ENCODE assay signal across 24 mouse cellular contexts in the genomic region with DNA sequence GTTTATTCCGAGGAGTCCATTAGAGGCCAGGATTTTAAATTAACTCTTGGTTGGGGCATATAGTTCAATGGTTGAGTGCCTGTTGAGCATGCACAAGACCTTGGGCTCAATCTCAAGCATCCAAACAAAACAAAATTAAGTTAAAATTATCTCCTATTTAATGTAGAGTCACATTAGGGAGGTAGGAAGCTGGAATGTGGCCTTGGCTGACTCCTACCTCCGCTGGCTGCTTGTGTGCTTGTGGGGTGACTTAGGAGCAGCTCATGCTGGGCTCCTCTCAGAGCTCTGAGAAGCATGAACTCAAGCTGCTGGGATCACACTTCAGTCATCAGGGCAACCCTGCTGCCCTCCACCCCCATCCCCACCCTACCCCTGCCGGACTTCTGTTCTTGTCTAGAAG.
DNase-seq lines count a peak whose midpoint lies in the region; ATAC-seq and TF ChIP-seq lines count a peak whose summit lies in the region.
"Had no signal": no experiment of that assay in that cellular context is flagged by ENCODE, and none has a peak within 500 bp of the region (broad histone marks: within the 10 kb centered on the region; RNA-seq: fewer than 3 reads in every experiment).

No protein-coding gene starts in this region.

- no peak for TF ChIP-seq CTCF in stomach, postnatal 0 days (IDR thresholded peaks at IDR 0.05; ENCODE audit: low read depth)

- ATAC-seq in kidney, embryonic 15.5 days (replicated peaks; ENCODE audit: low FRiP score) = peak; percentile 22; the same call in 1 of the 2 replicates
- no peak for ATAC-seq in stomach, postnatal 0 days (ENCODE audit: low FRiP score, low TSS enrichment)
- ATAC-seq: CD4-positive, CD25-positive, alpha-beta regulatory T cell, adult 4 months; forebrain, embryonic 14.5 days; forebrain, postnatal 0 days had no signal

- H3K4me3 ChIP-seq in kidney, embryonic 15.5 days (replicated peaks) = no peak overlapping the region
- no peak overlapping the region for H3K4me3 ChIP-seq in stomach, postnatal 0 days (ENCODE audit: low read depth, low read length)
- H3K4me3 ChIP-seq: embryonic facial prominence, embryonic 12.5 days; embryonic facial prominence, embryonic 15.5 days; heart, embryonic 10.5 days; heart, embryonic 13.5 days had no signal

- no peak overlapping the region for H3K9ac ChIP-seq in kidney, embryonic 15.5 days
- H3K9ac ChIP-seq in stomach, postnatal 0 days (ENCODE audit: low read length) = no peak overlapping the region
- H3K9ac ChIP-seq: embryonic facial prominence, embryonic 12.5 days; embryonic facial prominence, embryonic 15.5 days; forebrain, postnatal 0 days; heart, embryonic 13.5 days; hindbrain, embryonic 14.5 days had no signal

- H3K4me2 ChIP-seq in kidney, embryonic 15.5 days = no peak overlapping the region
- no peak overlapping the region for H3K4me2 ChIP-seq in stomach, postnatal 0 days (replicated peaks; ENCODE audit: low read depth)
- H3K4me2 ChIP-seq: embryonic facial prominence, embryonic 12.5 days; embryonic facial prominence, embryonic 15.5 days; heart, embryonic 13.5 days; hindbrain, embryonic 14.5 days had no signal

- DNase-seq in kidney, adult 9 months = peak; percentile 47
- DNase-seq in kidney, postnatal 10 days = peak; percentile 35
- DNase-seq in kidney, postnatal 36 days = peak; percentile 25 to 29
- no peak for DNase-seq in stomach, postnatal 0 days (ENCODE audit: low spot score)
- DNase-seq in urinary bladder, postnatal 10 days (ENCODE audit: low spot score) = no peak
- DNase-seq: adrenal gland, adult 2 months; adrenal gland, postnatal 14 days; cerebellum, adult 11 months; cerebellum, adult 2 months; cerebellum, adult 9-11 months; cerebellum, postnatal 25 days; forebrain, postnatal 0 days; gastrocnemius, postnatal 25 days; heart, adult 18-20 months; heart, postnatal 14 days; heart, postnatal 4 days had no signal

- peaks cover 12% of the 10 kb centered on the region for H3K36me3 ChIP-seq in kidney, embryonic 15.5 days
- no peaks in the 10 kb centered on the region for H3K36me3 ChIP-seq in stomach, postnatal 0 days (ENCODE audit: control insufficient read depth, insufficient read depth, low read length)

- H3K27ac ChIP-seq in kidney, embryonic 15.5 days = no peak overlapping the region
- no peak overlapping the region for H3K27ac ChIP-seq in stomach, postnatal 0 days (replicated peaks)
- H3K27ac ChIP-seq: embryonic facial prominence, embryonic 12.5 days; embryonic facial prominence, embryonic 15.5 days; heart, embryonic 10.5 days; heart, embryonic 13.5 days; hindbrain, embryonic 14.5 days had no signal

- TF ChIP-seq EP300 in stomach, postnatal 0 days (optimal IDR thresholded peaks at IDR 0.05) = no peak

- no peaks in the 10 kb centered on the region for H3K9me3 ChIP-seq in kidney, embryonic 15.5 days (replicated peaks)
- no peaks in the 10 kb centered on the region for H3K9me3 ChIP-seq in stomach, postnatal 0 days (ENCODE audit: control insufficient read depth, low read length)
- H3K9me3 ChIP-seq: embryonic facial prominence, embryonic 12.5 days; embryonic facial prominence, embryonic 15.5 days; heart, embryonic 10.5 days; heart, embryonic 13.5 days had no signal

- H3K4me1 ChIP-seq in kidney, embryonic 15.5 days = peaks cover 7% of the 10 kb centered on the region
- no peaks in the 10 kb centered on the region for H3K4me1 ChIP-seq in stomach, postnatal 0 days (replicated peaks; ENCODE audit: control insufficient read depth, insufficient read depth)
- H3K4me1 ChIP-seq: embryonic facial prominence, embryonic 12.5 days; embryonic facial prominence, embryonic 15.5 days; heart, embryonic 10.5 days had no signal

- 65% methylated on average over 3 of the region's 3 CpGs for WGBS in kidney, embryonic 15.5 days
- WGBS in stomach, postnatal 0 days = 90% methylated on average over 3 of the region's 3 CpGs

- no peaks in the 10 kb centered on the region for H3K27me3 ChIP-seq in kidney, embryonic 15.5 days
- no peaks in the 10 kb centered on the region for H3K27me3 ChIP-seq in stomach, postnatal 0 days (ENCODE audit: control insufficient read depth, insufficient read depth, low read length)
- H3K27me3 ChIP-seq: embryonic facial prominence, embryonic 12.5 days; embryonic facial prominence, embryonic 15.5 days; heart, embryonic 13.5 days had no signal

Comparison
In these comparisons a context has a peak if more than half of its experiments do, and no peak if none do; other contexts are left out.
1. DNase-seq: peak in kidney, adult 9 months (single experiment), kidney, postnatal 10 days (single experiment) and kidney, postnatal 36 days (2 of 2); none in stomach, postnatal 0 days (single experiment) and urinary bladder, postnatal 10 days (single experiment).